Mouse (Mus musculus): ENCODE data around the gene Map4k2. TPM values are rescaled to one million over a fixed set of nuclear protein-coding genes. Genes with fewer than 3 reads are reported as not detected.

Map4k2 gene
- polyA plus RNA-seq, 1 experiment from 2014 or later: 14.1 TPM

- H3K4me2 ChIP-seq: peak overlapping the region; percentile 96
- no peak for ATAC-seq (ENCODE audit: insufficient number of reproducible peaks, low FRiP score)
- H3K36me3 ChIP-seq: peaks cover 37% of the 10 kb centered on the region
- H3K27ac ChIP-seq (ENCODE audit: poor library complexity, severe bottlenecking): no peak overlapping the region
- no peaks in the 10 kb centered on the region for H3K9me3 ChIP-seq (replicated peaks)
- peak overlapping the region; percentile 87 for H3K4me3 ChIP-seq
- H3K27me3 ChIP-seq (replicated peaks): no peaks in the 10 kb centered on the region
- H3K9ac ChIP-seq: peak overlapping the region; percentile 94
- H3K4me1 ChIP-seq (replicated peaks): peaks cover 41% of the 10 kb centered on the region
- WGBS: 93% methylated on average over 10 of the region's 10 CpGs
These were observed 4.0 kb upstream of the Map4k2 start for GRCm38 (mm10) chr19:6336920-6337319.

GRCm38 (mm10) chr19:6338171-6338570, 2.8 kb upstream of the Map4k2 start:
- 95% methylated on average over 7 of the region's 7 CpGs for WGBS

GRCm38 (mm10) chr19:6338716-6339115, 2.2 kb upstream of the Map4k2 start:
- peaks cover 42% of the 10 kb centered on the region for H3K36me3 ChIP-seq
- WGBS: 88% methylated on average over 11 of the region's 11 CpGs
- H3K4me1 ChIP-seq (replicated peaks): peaks cover 48% of the 10 kb centered on the region
- H3K27me3 ChIP-seq (replicated peaks): no peaks in the 10 kb centered on the region
- H3K9me3 ChIP-seq (replicated peaks): no peaks in the 10 kb centered on the region
- no peak overlapping the region for H3K27ac ChIP-seq (ENCODE audit: poor library complexity, severe bottlenecking)
- H3K4me2 ChIP-seq: no peak overlapping the region
- no peak for ATAC-seq (ENCODE audit: insufficient number of reproducible peaks, low FRiP score)
- H3K4me3 ChIP-seq: no peak overlapping the region
- H3K9ac ChIP-seq: no peak overlapping the region

More at GRCm38 (mm10) chr19:6338171-6338570, 2.8 kb upstream of the Map4k2 start:
- no peak overlapping the region for H3K4me3 ChIP-seq
- H3K9ac ChIP-seq: no peak overlapping the region
- no peak overlapping the region for H3K4me2 ChIP-seq
- no peak for ATAC-seq (ENCODE audit: insufficient number of reproducible peaks, low FRiP score)
- no peaks in the 10 kb centered on the region for H3K27me3 ChIP-seq (replicated peaks)
- peaks cover 39% of the 10 kb centered on the region for H3K36me3 ChIP-seq
- H3K27ac ChIP-seq (ENCODE audit: poor library complexity, severe bottlenecking): no peak overlapping the region
- H3K9me3 ChIP-seq (replicated peaks): no peaks in the 10 kb centered on the region
- peaks cover 48% of the 10 kb centered on the region for H3K4me1 ChIP-seq (replicated peaks)

- Histone ChIP-seq H3K27me3 (replicated peaks) (no peaks in the 10 kb centered on the region), H3K4me1 (replicated peaks) (peaks cover 46% of the 10 kb centered on the region), H3K9me3 (replicated peaks) (no peaks in the 10 kb centered on the region), H3K9ac (no peak overlapping the region), H3K27ac (ENCODE audit: poor library complexity, severe bottlenecking) (no peak overlapping the region), H3K4me3 (no peak overlapping the region), H3K4me2 (no peak overlapping the region), H3K36me3 (peaks cover 46% of the 10 kb centered on the region)
- no peak for ATAC-seq (ENCODE audit: insufficient number of reproducible peaks, low FRiP score)
- WGBS: 89% methylated on average over 6 of the region's 6 CpGs
These were observed 1.7 kb upstream of the Map4k2 start for GRCm38 (mm10) chr19:6339191-6339590.

- Histone ChIP-seq H3K36me3 (peaks cover 52% of the 10 kb centered on the region), H3K27me3 (replicated peaks) (no peaks in the 10 kb centered on the region), H3K9me3 (replicated peaks) (no peaks in the 10 kb centered on the region), H3K4me1 (replicated peaks) (peaks cover 42% of the 10 kb centered on the region), H3K4me3 (peak overlapping the region; percentile 68; the same call in 1 of the 2 replicates), H3K9ac (no peak overlapping the region; the same call in 1 of the 2 replicates), H3K27ac (ENCODE audit: poor library complexity, severe bottlenecking) (peak overlapping the region; percentile 59; the same call in 1 of the 2 replicates), H3K4me2 (peak overlapping the region; percentile 92)
- no peak for ATAC-seq (ENCODE audit: insufficient number of reproducible peaks, low FRiP score)
- 72% methylated on average over 15 of the region's 15 CpGs for WGBS
These were observed 938 bp upstream of the Map4k2 start for GRCm38 (mm10) chr19:6339890-6340504.

GRCm38 (mm10) chr19:6341453-6342077, 630 bp downstream of the Map4k2 start:
- Histone ChIP-seq H3K4me1 (replicated peaks) (peaks cover 32% of the 10 kb centered on the region), H3K36me3 (peaks cover 68% of the 10 kb centered on the region), H3K9ac (peak overlapping the region; percentile 82), H3K9me3 (replicated peaks) (no peaks in the 10 kb centered on the region), H3K4me2 (peak overlapping the region; percentile 92), H3K27me3 (replicated peaks) (no peaks in the 10 kb centered on the region), H3K27ac (ENCODE audit: poor library complexity, severe bottlenecking) (peak overlapping the region; percentile 30; the same call in 1 of the 2 replicates), H3K4me3 (peak overlapping the region; percentile 68)
- ATAC-seq (ENCODE audit: insufficient number of reproducible peaks, low FRiP score): peak; percentile 30; the same call in 1 of the 2 replicates
- 12% methylated on average over 23 of the region's 23 CpGs for WGBS

- Histone ChIP-seq H3K4me2 (peak overlapping the region; percentile 92), H3K9me3 (replicated peaks) (no peaks in the 10 kb centered on the region), H3K4me3 (peak overlapping the region; percentile 68), H3K27me3 (replicated peaks) (no peaks in the 10 kb centered on the region), H3K36me3 (peaks cover 68% of the 10 kb centered on the region), H3K27ac (ENCODE audit: poor library complexity, severe bottlenecking) (no peak overlapping the region), H3K9ac (no peak overlapping the region), H3K4me1 (replicated peaks) (peaks cover 24% of the 10 kb centered on the region)
- ATAC-seq (ENCODE audit: insufficient number of reproducible peaks, low FRiP score): no peak
- 70% methylated on average over 5 of the region's 5 CpGs for WGBS
These were observed 1.5 kb downstream of the Map4k2 start for GRCm38 (mm10) chr19:6342276-6342933.

- H3K9ac ChIP-seq: no peak overlapping the region
- 73% methylated on average over 19 of the region's 19 CpGs for WGBS
- peaks cover 61% of the 10 kb centered on the region for H3K36me3 ChIP-seq
- no peak overlapping the region for H3K4me3 ChIP-seq
- no peaks in the 10 kb centered on the region for H3K27me3 ChIP-seq (replicated peaks)
- peaks cover 24% of the 10 kb centered on the region for H3K4me1 ChIP-seq (replicated peaks)
- ATAC-seq (ENCODE audit: insufficient number of reproducible peaks, low FRiP score): no peak
- H3K9me3 ChIP-seq (replicated peaks): no peaks in the 10 kb centered on the region
- peak overlapping the region; percentile 92; the same call in 1 of the 2 replicates for H3K4me2 ChIP-seq
- H3K27ac ChIP-seq (ENCODE audit: poor library complexity, severe bottlenecking): no peak overlapping the region
These were observed 2.4 kb downstream of the Map4k2 start for GRCm38 (mm10) chr19:6343066-6343925.

GRCm38 (mm10) chr19:6343996-6344395, 3.1 kb downstream of the Map4k2 start:
- no peak overlapping the region for H3K4me2 ChIP-seq
- no peak overlapping the region for H3K4me3 ChIP-seq
- no peaks in the 10 kb centered on the region for H3K9me3 ChIP-seq (replicated peaks)
- peaks cover 54% of the 10 kb centered on the region for H3K36me3 ChIP-seq
- H3K27me3 ChIP-seq (replicated peaks): no peaks in the 10 kb centered on the region
- ATAC-seq (ENCODE audit: insufficient number of reproducible peaks, low FRiP score): no peak
- WGBS: 85% methylated on average over 5 of the region's 5 CpGs
- no peak overlapping the region for H3K27ac ChIP-seq (ENCODE audit: poor library complexity, severe bottlenecking)
- H3K9ac ChIP-seq: no peak overlapping the region
- H3K4me1 ChIP-seq (replicated peaks): peaks cover 31% of the 10 kb centered on the region

- Histone ChIP-seq H3K36me3 (peaks cover 41% of the 10 kb centered on the region), H3K4me3 (no peak overlapping the region), H3K27ac (ENCODE audit: poor library complexity, severe bottlenecking) (no peak overlapping the region), H3K9ac (no peak overlapping the region), H3K4me2 (no peak overlapping the region), H3K27me3 (replicated peaks) (no peaks in the 10 kb centered on the region), H3K9me3 (replicated peaks) (no peaks in the 10 kb centered on the region), H3K4me1 (replicated peaks) (peaks cover 31% of the 10 kb centered on the region)
- 91% methylated on average over 5 of the region's 5 CpGs for WGBS
- ATAC-seq (ENCODE audit: insufficient number of reproducible peaks, low FRiP score): no peak
These were observed 5.1 kb downstream of the Map4k2 start for GRCm38 (mm10) chr19:6346023-6346422.
